Mouse (Mus musculus) kidney, embryonic 14.5 days (tissue): ENCODE measurements around the gene Kpna6. TPM values are rescaled to one million over a fixed set of nuclear protein-coding genes. Genes with fewer than 3 reads are reported as not detected.

ENCODE experiments used
- ATAC-seq: fragments of 200-750 bp; cut with Nextera tagmentation; 2 replicates; pipeline ENCODE4 v1.8.0; 2017; ENCODE audit warnings: moderate number of reproducible peaks, mild to moderate bottlenecking, moderate TSS enrichment, moderate library complexity; ENCODE audit not compliant: low FRiP score, low TSS enrichment
- H3K27ac ChIP-seq: fragments of 300-500 bp; sonication (generic); 2 replicates; pipeline ENCODE4 v1.5.1; 2014; ENCODE audit warnings: low read depth, mild to moderate bottlenecking, low read length, moderate library complexity, mixed read lengths
- H3K27me3 ChIP-seq: fragments of 300-500 bp; sonication (generic); 2 replicates; pipeline ENCODE4 v1.6.1; 2014; ENCODE audit warnings: mild to moderate bottlenecking, low read length; ENCODE audit not compliant: control insufficient read depth, insufficient read depth
- H3K36me3 ChIP-seq: fragments of 300-500 bp; sonication (generic); 2 replicates; pipeline ENCODE4 v1.6.1; 2014; ENCODE audit warnings: low read length, mixed read lengths; ENCODE audit not compliant: control insufficient read depth, insufficient read depth
- H3K4me1 ChIP-seq: fragments of 300-500 bp; sonication (generic); 2 replicates; pipeline ENCODE4 v1.6.1; 2014; ENCODE audit warnings: low read length, mixed read lengths; ENCODE audit not compliant: control insufficient read depth, insufficient read depth
- H3K4me2 ChIP-seq: fragments of 300-500 bp; sonication (generic); replicated peaks from 2 replicates; pipeline ENCODE4 v1.6.1; 2014; ENCODE audit warnings: low read depth, mild to moderate bottlenecking, low read length
- H3K4me3 ChIP-seq: fragments of 300-500 bp; sonication (generic); 2 replicates; pipeline ENCODE4 v1.5.1; 2014; ENCODE audit warnings: mild to moderate bottlenecking, low read length
- H3K9ac ChIP-seq: fragments of 300-500 bp; sonication (generic); 2 replicates; pipeline ENCODE4 v1.6.1; 2014; ENCODE audit warnings: low read depth, mild to moderate bottlenecking, low read length, moderate library complexity
- H3K9me3 ChIP-seq: fragments of 300-500 bp; sonication (generic); 2 replicates; pipeline ENCODE4 v1.6.1; 2016; ENCODE audit warnings: low read length; ENCODE audit not compliant: control insufficient read depth
- WGBS: fragments of 180-500 bp; shearing (Covaris S2); extraction: QIAGEN DNeasy Blood & Tissue Kit; methylation state at CpG from one replicate; pipeline ENCODE4 v1.1.7; 2014; 5-methylcytosine and 5-hydroxymethylcytosine counted together
- polyA plus RNA-seq: library from polyadenylated mRNA; unstranded; fragments of >200 nt; fragmentation: Nextera tagmentation; extraction: Ambion mirVana; gene quantifications from 2 replicates; pipeline ENCODE4 v1.2.1, GENCODE M21; 2014

The Kpna6 gene
- polyA plus RNA-seq, 1 experiment from 2014 or later, result 14.7 TPM

DNA sequence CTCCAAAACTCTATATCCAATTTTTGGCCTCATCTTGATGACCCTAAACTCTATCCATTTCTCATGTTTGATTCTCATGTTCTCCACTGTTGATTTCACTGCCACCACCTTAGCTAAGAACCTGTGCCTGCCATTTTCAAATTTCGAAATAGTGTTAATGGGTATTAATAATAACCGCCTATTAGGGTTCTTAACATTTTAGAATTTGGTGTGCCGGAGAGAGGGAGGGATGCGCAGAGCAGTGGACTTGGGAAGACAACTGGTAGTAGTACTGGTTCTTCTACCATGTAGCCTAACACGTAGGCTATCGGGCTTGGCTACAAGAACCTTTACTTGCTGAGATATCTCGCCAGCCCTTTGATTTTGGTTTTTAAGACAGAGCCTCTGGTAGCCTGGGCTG, 24.6 kb upstream of the Kpna6 start:
- Histone ChIP-seq H3K4me3 (peak overlapping the region; percentile 78), H3K9ac (peak overlapping the region; percentile 79), H3K27ac (peak overlapping the region; percentile 89; the same call in 1 of the 2 replicates), H3K27me3 (no peaks in the 10 kb centered on the region), H3K9me3 (no peaks in the 10 kb centered on the region), H3K36me3 (peaks cover 19% of the 10 kb centered on the region), H3K4me1 (peaks cover 13% of the 10 kb centered on the region), H3K4me2 (peak overlapping the region; percentile 72)
- WGBS, result 85% methylated on average over 7 of the region's 7 CpGs
- ATAC-seq, result no peak

DNA sequence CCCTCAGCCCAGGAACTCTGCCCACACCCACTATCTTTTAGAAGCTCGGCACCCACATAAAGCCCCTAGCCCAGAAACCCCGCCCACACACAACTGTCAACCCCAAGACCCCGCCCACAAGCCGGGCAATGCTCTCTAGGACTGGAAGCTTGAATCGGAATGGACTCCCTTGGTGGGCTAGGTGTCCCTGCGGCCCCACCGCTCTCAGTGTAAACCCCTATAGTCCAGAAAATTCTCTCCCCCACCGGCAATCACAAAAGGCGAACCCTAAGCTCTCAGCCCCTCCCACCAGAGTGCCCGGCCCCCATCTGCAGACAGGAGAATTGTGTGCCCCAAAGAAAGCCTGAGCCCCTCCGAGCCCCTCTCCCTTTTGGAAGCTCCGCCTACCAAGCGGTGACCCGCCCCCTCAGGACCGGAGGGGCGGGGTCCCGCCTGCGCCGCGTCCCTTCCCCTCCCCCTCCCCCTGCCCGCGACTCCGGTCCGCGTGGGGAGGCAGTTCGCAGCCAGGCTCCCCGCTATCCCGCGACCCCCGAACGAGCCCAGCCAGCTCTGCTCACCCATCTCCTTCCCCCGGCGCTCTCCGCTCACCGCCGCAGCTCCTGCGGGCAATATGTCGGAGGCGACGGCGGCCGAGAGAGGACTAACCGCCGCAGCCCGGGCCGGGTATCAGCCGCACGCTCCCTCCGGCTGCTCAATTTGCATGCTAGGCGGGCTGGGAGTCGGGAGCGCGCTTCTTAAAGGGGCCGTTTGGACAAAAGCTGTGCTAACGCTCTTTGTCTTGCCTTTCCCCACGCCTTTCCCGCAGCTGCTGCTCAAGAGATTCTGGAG, 23.8 kb upstream of the Kpna6 start, which contains the start of gene Tmem39b:
TSS of gene Tmem39b (minus strand) at position 681 of the 828 bp plus-strand sequence.
- peak; percentile 87 for ATAC-seq
- Histone ChIP-seq H3K4me1 (peaks cover 8% of the 10 kb centered on the region; the same call in 1 of the 2 replicates), H3K9ac (peak within 1 kb of the TSS; percentile 79), H3K4me2 (peak within 1 kb of the TSS; percentile 72), H3K27ac (peak within 1 kb of the TSS; percentile 89), H3K9me3 (no peaks in the 10 kb centered on the region), H3K4me3 (peak within 1 kb of the TSS; percentile 78), H3K27me3 (no peaks in the 10 kb centered on the region), H3K36me3 (peaks cover 22% of the 10 kb centered on the region)
- under 1% methylated on average over 46 of the region's 57 CpGs for WGBS

DNA sequence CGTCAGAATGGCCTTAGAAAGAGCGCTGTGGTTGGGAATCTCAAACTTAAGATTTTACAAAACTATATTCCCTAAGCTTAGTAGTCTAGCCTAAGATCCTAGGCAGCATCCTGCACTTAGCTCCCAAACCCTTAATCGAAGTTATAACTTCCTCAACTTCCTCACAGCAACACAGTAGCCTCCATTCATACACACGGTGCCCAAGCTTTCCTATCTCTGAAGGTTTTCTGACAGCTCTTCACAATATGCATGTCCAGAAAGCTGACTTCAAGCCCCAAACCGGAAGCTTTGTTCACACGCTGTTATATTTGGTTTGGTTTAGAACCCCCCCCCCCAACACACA, 23.2 kb upstream of the Kpna6 start:
- no peaks in the 10 kb centered on the region for H3K27me3 ChIP-seq
- WGBS, result 22% methylated on average over 6 of the region's 6 CpGs
- ATAC-seq, result no peak
- peak overlapping the region; percentile 72 for H3K4me2 ChIP-seq
- peaks cover 8% of the 10 kb centered on the region; the same call in 1 of the 2 replicates for H3K4me1 ChIP-seq
- H3K36me3 ChIP-seq, result peaks cover 25% of the 10 kb centered on the region
- H3K4me3 ChIP-seq, result peak overlapping the region; percentile 78
- H3K9me3 ChIP-seq, result no peaks in the 10 kb centered on the region
- H3K9ac ChIP-seq, result peak overlapping the region; percentile 79
- H3K27ac ChIP-seq, result peak overlapping the region; percentile 89; the same call in 1 of the 2 replicates

DNA sequence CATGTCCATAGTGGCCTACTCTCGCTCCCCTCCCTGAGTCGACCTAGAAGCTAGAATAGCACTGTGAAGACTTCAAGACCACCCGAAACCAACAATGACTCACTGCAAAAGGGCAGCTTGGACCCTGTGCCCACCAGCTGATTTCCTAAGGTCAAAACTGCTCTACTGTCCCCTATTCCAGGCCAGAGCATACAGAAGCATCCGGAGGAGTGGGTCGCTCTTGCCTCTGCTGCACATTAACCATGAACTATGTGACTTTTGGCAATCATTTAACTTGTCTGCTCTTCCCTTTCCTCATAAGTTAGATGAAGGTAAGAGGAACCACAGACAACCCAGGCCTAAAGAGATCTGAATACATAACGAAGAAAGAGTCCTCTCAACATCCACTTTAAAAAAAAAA, 12.0 kb upstream of the Kpna6 start:
- H3K4me3 ChIP-seq, result no peak overlapping the region
- no peak overlapping the region for H3K9ac ChIP-seq
- no peak overlapping the region for H3K27ac ChIP-seq
- WGBS, result 86% methylated on average over 6 of the region's 6 CpGs
- no peaks in the 10 kb centered on the region for H3K4me1 ChIP-seq
- H3K4me2 ChIP-seq, result no peak overlapping the region
- H3K36me3 ChIP-seq, result peaks cover 84% of the 10 kb centered on the region
- H3K9me3 ChIP-seq, result no peaks in the 10 kb centered on the region
- no peak for ATAC-seq
- H3K27me3 ChIP-seq, result no peaks in the 10 kb centered on the region

DNA sequence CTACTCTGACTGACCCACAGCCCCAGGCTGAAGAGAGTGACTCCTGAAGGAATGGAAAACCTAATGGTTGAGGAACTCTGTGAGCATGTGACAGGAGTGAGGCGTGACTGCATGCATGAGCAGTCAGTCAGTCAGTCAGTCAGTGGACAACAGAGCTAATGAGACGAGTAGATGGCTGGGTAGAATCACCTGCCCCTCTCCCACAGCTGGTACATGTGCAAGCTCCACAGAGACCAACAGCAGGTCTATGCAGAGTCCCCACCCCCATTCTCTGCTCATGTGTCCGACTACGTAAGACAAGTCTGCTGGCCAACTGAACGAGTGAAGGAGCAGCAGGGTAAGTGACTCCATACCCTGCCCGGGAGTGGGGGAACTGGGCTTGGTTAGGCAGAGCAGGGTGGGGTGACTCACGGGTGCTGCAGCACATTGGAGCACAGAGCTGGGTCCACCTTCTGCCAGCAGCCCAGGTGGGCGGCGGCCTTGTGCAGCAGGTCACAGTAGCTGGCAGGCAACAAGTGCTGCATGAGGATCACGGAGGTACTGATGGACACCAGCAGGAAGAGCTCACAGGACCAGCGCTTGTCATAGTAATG, 11.4 kb upstream of the Kpna6 start:
- no peak overlapping the region for H3K4me2 ChIP-seq

DNA sequence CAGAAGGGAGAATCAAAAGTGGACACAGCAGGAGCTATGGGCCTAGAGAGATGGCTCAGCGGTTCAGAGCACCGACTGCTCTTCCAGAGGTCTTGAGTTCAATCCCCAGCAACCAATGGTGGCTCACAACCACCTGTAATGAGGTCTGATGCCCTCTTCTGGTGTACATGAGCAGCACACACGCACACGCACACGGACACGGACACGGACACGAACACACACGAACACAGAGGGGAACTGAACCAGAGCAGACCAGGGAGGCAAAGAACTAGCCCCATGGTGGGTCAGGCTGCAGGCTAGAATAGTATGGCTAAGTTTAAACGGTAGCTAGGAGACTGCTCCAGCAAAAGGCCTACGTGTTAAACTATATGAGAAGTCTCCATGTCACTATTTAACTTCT, 9.3 kb upstream of the Kpna6 start:
- Histone ChIP-seq H3K4me3 (no peak overlapping the region), H3K4me2 (no peak overlapping the region), H3K9ac (no peak overlapping the region), H3K27ac (no peak overlapping the region), H3K27me3 (no peaks in the 10 kb centered on the region), H3K9me3 (no peaks in the 10 kb centered on the region), H3K4me1 (no peaks in the 10 kb centered on the region), H3K36me3 (peaks cover 84% of the 10 kb centered on the region)
- 94% methylated on average over 11 of the region's 11 CpGs for WGBS
- no peak for ATAC-seq

More for the DNA sequence above, 11.4 kb upstream of the Kpna6 start:
- ATAC-seq, result peak; percentile 72
- H3K27me3 ChIP-seq, result no peaks in the 10 kb centered on the region
- 76% methylated on average over 11 of the region's 11 CpGs for WGBS
- H3K27ac ChIP-seq, result no peak overlapping the region
- no peaks in the 10 kb centered on the region for H3K9me3 ChIP-seq
- H3K4me1 ChIP-seq, result no peaks in the 10 kb centered on the region
- no peak overlapping the region for H3K9ac ChIP-seq
- H3K36me3 ChIP-seq, result peaks cover 82% of the 10 kb centered on the region
- no peak overlapping the region for H3K4me3 ChIP-seq

DNA sequence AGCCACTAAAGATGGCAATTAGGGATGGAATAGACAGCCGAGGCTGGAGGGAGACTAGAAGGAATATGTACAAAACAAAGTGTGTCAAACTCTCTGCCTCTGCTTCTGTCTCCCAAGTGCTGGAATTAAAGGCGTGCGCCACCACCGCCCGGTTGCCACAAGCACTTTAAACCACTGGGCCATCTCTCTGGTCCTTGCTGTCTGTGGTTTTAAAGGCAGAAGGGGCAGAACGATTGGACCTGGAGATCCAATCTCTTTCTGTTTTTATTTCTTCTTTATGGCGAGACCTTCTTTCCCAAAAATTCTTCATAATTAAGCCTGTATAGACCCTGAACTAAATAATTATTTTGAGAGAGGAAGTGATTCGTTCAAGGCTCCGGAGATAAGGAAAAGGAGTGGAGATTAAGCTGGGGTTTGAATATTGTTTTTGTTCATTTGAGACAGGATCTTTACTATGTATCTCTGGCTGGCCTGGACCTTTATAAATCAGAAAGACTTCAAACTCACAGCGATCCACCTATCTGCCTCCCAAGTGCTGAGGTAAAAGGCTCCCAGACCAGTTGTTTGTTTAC, 397 bp upstream of the Kpna6 start:
- H3K36me3 ChIP-seq, result peaks cover 23% of the 10 kb centered on the region
- H3K9ac ChIP-seq, result peak overlapping the region; percentile 98; the same call in 1 of the 2 replicates
- H3K4me1 ChIP-seq, result peaks cover 5% of the 10 kb centered on the region; the same call in 1 of the 2 replicates
- no peaks in the 10 kb centered on the region for H3K27me3 ChIP-seq
- 2% methylated on average over 10 of the region's 10 CpGs for WGBS
- ATAC-seq, result no peak
- H3K9me3 ChIP-seq, result no peaks in the 10 kb centered on the region
- H3K27ac ChIP-seq, result peak overlapping the region; percentile 97; the same call in 1 of the 2 replicates
- H3K4me3 ChIP-seq, result peak overlapping the region; percentile 99
- peak overlapping the region; percentile 80 for H3K4me2 ChIP-seq

DNA sequence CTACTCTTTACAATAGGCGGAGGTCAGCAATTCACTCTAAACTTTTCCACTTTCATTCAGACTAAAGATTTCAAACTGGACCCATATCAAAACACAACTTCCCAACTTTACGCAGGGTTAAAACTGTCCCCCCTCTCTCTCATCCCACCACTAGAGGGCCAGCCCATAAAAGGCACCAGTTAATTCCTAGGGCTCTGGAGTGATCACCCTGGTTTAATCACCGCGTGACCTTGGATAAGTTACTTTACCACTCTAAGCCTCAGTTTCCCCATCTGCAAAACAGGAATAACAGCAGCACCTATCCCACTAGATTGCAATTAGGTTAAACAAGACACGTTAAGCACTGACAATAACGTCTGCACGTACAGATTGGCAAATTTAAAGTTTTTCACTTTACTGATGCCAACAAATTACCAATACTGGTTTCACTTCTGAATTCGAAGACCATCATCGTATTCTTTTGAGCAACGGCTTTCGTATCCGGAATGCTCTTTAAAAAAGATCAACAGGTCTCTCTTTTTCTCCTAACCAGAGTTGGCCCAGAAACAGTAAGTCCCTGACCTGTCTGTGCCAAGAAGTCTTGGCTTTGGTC, 980 bp downstream of the Kpna6 start:
- H3K36me3 ChIP-seq, result peaks cover 12% of the 10 kb centered on the region
- peaks cover 5% of the 10 kb centered on the region; the same call in 1 of the 2 replicates for H3K4me1 ChIP-seq
- H3K4me2 ChIP-seq, result peak overlapping the region; percentile 80
- no peaks in the 10 kb centered on the region for H3K9me3 ChIP-seq
- peak overlapping the region; percentile 99 for H3K4me3 ChIP-seq
- peak overlapping the region; percentile 98 for H3K9ac ChIP-seq
- peak; percentile 62 for ATAC-seq
- WGBS, result 8% methylated on average over 12 of the region's 12 CpGs
- H3K27me3 ChIP-seq, result no peaks in the 10 kb centered on the region
- peak overlapping the region; percentile 97 for H3K27ac ChIP-seq
